Mouse (Mus musculus) G1E (cell line): ENCODE measurements around the gene Actrt2.

Source experiments
- CTCF ChIP-seq: IDR thresholded peaks from 2 replicates; pipeline ENCODE4 v1.5.1; 2012; ENCODE audit warnings: low read depth, low read length, inconsistent platforms, mixed read lengths
- GATA1 ChIP-seq: IDR thresholded peaks from 2 replicates; pipeline ENCODE4 v1.6.1; 2012; ENCODE audit warnings: borderline replicate concordance, low read length, inconsistent platforms, mixed read lengths
- GATA2 ChIP-seq: IDR thresholded peaks from 2 replicates; pipeline ENCODE4 v1.6.1; 2012; ENCODE audit warnings: low read depth, low read length, inconsistent platforms, borderline replicate concordance
- POLR2AphosphoS5 ChIP-seq: IDR thresholded peaks from 2 replicates; pipeline ENCODE4 v1.6.1; 2012; ENCODE audit warnings: low read depth, low read length, inconsistent platforms; ENCODE audit not compliant: insufficient replicate concordance
- TAL1 ChIP-seq: conservative IDR thresholded peaks from 2 replicates; pipeline ENCODE4 v1.6.1; 2012; ENCODE audit warnings: low read depth, low read length, inconsistent platforms, mixed read lengths

GRCm38 (mm10) chr4:154639591-154640442 is 27.9 kb downstream of the Actrt2 start:
- TF ChIP-seq CTCF = no peak
- no peak for TF ChIP-seq GATA1
- no peak for TF ChIP-seq GATA2
- no peak for TF ChIP-seq POLR2AphosphoS5
- TF ChIP-seq TAL1 = no peak
